Mouse (Mus musculus) lung, embryonic 16.5 days (tissue): Measurements from ENCODE around the gene Gadd45gip1. TPM values are rescaled to one million over a fixed set of nuclear protein-coding genes. Genes with fewer than 3 reads are reported as not detected.

Experiments used
- microRNA-seq: library from miRNA; unstranded; fragments of <30 nt; microRNA quantifications from one replicate; pipeline ENCODE4, GENCODE M21; 2016
- polyA plus RNA-seq: library from polyadenylated mRNA; unstranded; fragments of >200 nt; fragmentation: Nextera tagmentation; extraction: Ambion mirVana; gene quantifications from 2 replicates; pipeline ENCODE4 v1.2.1, GENCODE M21; 2015

Gene Gadd45gip1
- polyA plus RNA-seq, 1 experiment from 2014 or later = 43.0 TPM

Small RNA genes within 50 kb of the gene (microRNA-seq; reads per million reads assigned to microRNA genes)
- 2.8 reads per million, percentile 7 among the genes with 10 or more reads in this experiment for gene Mir7069

Other genes starting within 250 kb of the Gadd45gip1 start
- 83.2 and 87.4 TPM in 2 replicates for gene Ier2, start 168.7 kb upstream of the Gadd45gip1 start, polyA plus RNA-seq
- gene Trmt1, start 145.2 kb upstream of the Gadd45gip1 start, polyA plus RNA-seq = 54.7 and 58.8 TPM in 2 replicates
- 16.9 and 19.5 TPM in 2 replicates for gene Nacc1, start 143.7 kb upstream of the Gadd45gip1 start, polyA plus RNA-seq
- gene Lyl1, start 130.1 kb upstream of the Gadd45gip1 start, polyA plus RNA-seq = 11.4 and 12.5 TPM in 2 replicates
- gene G430095P16Rik, start 108.5 kb upstream of the Gadd45gip1 start, polyA plus RNA-seq = 3.1 and 3.7 TPM in 2 replicates
- 43.9 and 44.6 TPM in 2 replicates for gene Nfix, start 31.2 kb upstream of the Gadd45gip1 start, polyA plus RNA-seq
- 6.3 and 6.5 TPM in 2 replicates for gene Dand5, start 8.7 kb upstream of the Gadd45gip1 start, polyA plus RNA-seq
- gene Rad23a, start 9.1 kb downstream of the Gadd45gip1 start, polyA plus RNA-seq = 110 and 120 TPM in 2 replicates
- 980 and 996 TPM in 2 replicates for gene Calr, start 15.4 kb downstream of the Gadd45gip1 start, polyA plus RNA-seq
- gene Farsa, start 25.5 kb downstream of the Gadd45gip1 start, polyA plus RNA-seq = 90.1 and 93.3 TPM in 2 replicates
- 58.7 and 59.6 TPM in 2 replicates for gene Syce2, start 40.6 kb downstream of the Gadd45gip1 start, polyA plus RNA-seq
- 36.7 and 37.3 TPM in 2 replicates for gene Gcdh, start 62.4 kb downstream of the Gadd45gip1 start, polyA plus RNA-seq
- 1.5 and 4.9 TPM in 2 replicates for gene Klf1, start 70.4 kb downstream of the Gadd45gip1 start, polyA plus RNA-seq
- 19.9 and 21.1 TPM in 2 replicates for gene Dnase2a, start 77.0 kb downstream of the Gadd45gip1 start, polyA plus RNA-seq
- gene Mast1, start 105.8 kb downstream of the Gadd45gip1 start, polyA plus RNA-seq = 0.64 and 0.72 TPM in 2 replicates
- gene Rtbdn, start 115.5 kb downstream of the Gadd45gip1 start, polyA plus RNA-seq = 0.23 and 0.29 TPM in 2 replicates
- not detected in 2 replicates for gene Gm49661, start 137.9 kb downstream of the Gadd45gip1 start, polyA plus RNA-seq
- gene Prdx2, start 138.1 kb downstream of the Gadd45gip1 start, polyA plus RNA-seq = 644 and 691 TPM in 2 replicates
- 114 and 119 TPM in 2 replicates for gene Rnaseh2a, start 138.2 kb downstream of the Gadd45gip1 start, polyA plus RNA-seq
- gene Junb, start 147.2 kb downstream of the Gadd45gip1 start, polyA plus RNA-seq = 13.7 and 15.5 TPM in 2 replicates
- 24.2 and 27.2 TPM in 2 replicates for gene Hook2, start 159.1 kb downstream of the Gadd45gip1 start, polyA plus RNA-seq
- not detected in 2 replicates for gene Best2, start 183.0 kb downstream of the Gadd45gip1 start, polyA plus RNA-seq
- gene Asna1, start 193.8 kb downstream of the Gadd45gip1 start, polyA plus RNA-seq = 121 and 122 TPM in 2 replicates
- 92.1 and 101 TPM in 2 replicates for gene Trir, start 195.3 kb downstream of the Gadd45gip1 start, polyA plus RNA-seq
- 27.7 and 29.5 TPM in 2 replicates for gene Tnpo2, start 205.4 kb downstream of the Gadd45gip1 start, polyA plus RNA-seq
- gene Fbxw9, start 228.5 kb downstream of the Gadd45gip1 start, polyA plus RNA-seq = 28.2 and 29.9 TPM in 2 replicates
- gene Gm5741, start 236.5 kb downstream of the Gadd45gip1 start, polyA plus RNA-seq = not detected in 2 replicates
- 51.9 and 53.9 TPM in 2 replicates for gene Dhps, start 240.2 kb downstream of the Gadd45gip1 start, polyA plus RNA-seq
- 134 and 137 TPM in 2 replicates for gene Wdr83os, start 249.2 kb downstream of the Gadd45gip1 start, polyA plus RNA-seq
- gene Wdr83, start 249.8 kb downstream of the Gadd45gip1 start, polyA plus RNA-seq = 45.4 and 45.8 TPM in 2 replicates